Mouse (Mus musculus): Measurements from ENCODE around the gene Mmp25.

The Mmp25 gene

DNA sequence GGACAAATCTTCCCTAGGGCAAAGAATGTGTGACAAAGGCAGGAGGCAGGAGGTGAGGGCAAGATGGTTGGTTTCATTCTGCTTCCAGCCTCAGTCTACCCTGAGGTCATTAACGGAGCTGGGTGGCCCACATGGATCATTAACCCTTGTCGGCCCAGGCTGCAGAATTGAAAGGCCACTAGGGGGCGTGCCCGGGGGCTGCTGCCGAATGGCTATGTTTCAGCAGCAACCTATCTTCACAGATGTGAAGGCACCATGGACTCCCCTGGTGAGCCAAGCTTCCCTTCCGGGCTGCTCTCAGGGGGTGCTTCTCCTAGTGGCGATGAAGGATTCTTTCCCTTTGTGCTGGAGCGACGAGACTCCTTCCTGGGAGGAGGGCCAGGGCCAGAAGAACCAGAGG is 16.4 kb upstream of the Mmp25 start:
- no peak for DNase-seq

DNA sequence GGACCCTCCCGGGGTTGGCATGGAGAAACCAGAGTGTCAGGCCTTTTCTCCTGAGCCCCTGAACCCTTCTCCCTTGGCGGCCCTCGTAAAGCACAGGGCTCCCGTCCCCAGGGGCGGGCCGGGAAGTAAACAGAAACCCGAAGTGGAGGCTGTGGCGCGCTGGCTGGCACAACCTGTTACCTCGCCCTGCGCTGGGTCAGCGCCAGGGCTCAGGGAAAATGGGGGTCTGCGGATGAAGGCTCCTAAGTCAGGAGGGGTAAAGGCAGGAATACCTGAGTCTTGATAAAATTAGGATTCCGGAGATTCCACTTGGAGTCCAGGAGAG is 15.8 kb upstream of the Mmp25 start:
- no peak for DNase-seq

DNA sequence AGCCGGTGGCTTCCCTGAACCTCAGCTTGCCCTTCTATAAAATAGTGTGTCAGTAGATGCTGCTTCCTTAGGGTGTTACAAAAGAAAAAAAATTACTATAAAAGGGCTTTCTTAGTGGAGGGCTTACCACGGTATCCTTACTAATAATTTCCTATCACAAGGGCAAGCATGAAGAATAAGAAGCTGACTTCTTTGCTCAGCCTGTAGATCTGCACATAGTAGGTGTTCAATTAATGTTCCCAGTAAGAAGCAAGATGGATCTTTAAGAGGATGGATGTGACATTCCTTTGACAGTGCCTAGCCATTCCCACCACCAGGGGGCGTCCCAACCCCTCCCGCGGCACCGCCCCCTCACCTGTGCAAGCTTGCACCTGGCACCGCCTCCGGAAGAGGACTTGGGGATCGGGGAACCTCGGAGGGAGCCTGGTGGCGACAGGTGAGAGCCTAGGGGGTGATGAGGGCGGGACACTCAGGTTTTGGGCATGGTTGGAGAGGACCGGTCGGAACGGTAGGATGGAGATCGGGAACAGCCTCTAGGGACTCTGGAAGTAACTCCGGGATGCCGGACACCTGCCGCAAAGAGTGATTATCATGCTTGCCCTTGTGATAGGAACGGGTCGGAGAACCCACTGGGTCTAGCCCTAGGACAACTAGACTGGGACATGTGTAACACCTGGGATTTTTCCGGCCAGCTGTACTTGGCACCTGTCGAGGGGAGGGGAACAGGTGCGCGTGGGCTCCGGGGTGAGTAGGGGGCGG is 15.2 kb upstream of the Mmp25 start, which contains the start of gene Bicdl2:
Gene Bicdl2 (plus strand): TSS at position 390 of the 759 bp plus-strand sequence.
- peak; percentile 47 for DNase-seq

GRCm38 (mm10) chr17:23658450-23658849 is 13.4 kb upstream of the Mmp25 start:
- DNase-seq = no peak

GRCm38 (mm10) chr17:23654410-23654809 is 9.3 kb upstream of the Mmp25 start:
- no peak for DNase-seq

DNA sequence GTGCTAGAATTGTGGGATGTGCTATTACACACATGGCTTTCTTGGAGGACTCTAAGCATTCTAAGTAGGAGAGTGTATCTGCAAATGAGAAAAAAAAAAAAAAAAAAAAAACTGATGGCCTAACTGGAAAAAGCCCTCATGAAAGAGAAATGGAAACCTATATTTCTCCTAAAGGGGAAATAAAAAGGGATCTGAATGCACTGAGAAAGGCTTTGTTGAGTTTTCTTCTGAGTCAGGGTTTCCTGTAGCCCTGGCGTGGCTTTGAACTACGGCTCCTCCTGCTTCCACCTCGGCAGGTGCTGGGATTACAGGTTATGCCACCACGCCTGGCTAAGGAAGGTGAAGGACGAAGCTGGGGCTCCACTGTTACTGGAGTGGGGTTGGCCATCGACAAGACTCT is 8.9 kb upstream of the Mmp25 start:
- DNase-seq = no peak

GRCm38 (mm10) chr17:23653324-23653723 is 8.2 kb upstream of the Mmp25 start:
- DNase-seq = no peak

- no peak for DNase-seq
These were observed 6.3 kb upstream of the Mmp25 start for GRCm38 (mm10) chr17:23651363-23651762.

DNA sequence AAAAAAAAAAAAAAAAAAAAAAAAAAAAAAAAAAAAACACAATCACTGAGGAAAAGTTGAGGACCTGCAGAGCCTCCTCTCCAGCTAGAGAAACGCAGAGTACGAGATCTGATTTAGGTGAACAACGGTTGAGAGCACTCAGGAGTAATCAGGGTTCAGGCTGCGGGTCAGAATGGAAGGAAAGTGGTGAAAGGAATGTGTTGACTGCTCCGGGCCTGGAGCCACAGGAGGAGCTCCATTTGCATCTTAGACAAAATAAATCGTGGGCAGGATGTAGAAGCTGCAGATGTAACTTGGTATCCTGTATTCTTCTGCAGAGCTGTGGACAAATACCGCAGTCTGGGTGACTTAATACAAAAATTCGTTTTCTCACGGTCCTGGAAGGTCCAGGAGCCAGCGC is 817 bp upstream of the Mmp25 start:
- no peak for DNase-seq

GRCm38 (mm10) chr17:23631241-23631640 is 13.8 kb downstream of the Mmp25 start:
- no peak for DNase-seq

GRCm38 (mm10) chr17:23630195-23631020 is 14.7 kb downstream of the Mmp25 start:
- peak; percentile 67 for DNase-seq

GRCm38 (mm10) chr17:23627813-23628212 is 17.3 kb downstream of the Mmp25 start:
- DNase-seq = no peak

DNA sequence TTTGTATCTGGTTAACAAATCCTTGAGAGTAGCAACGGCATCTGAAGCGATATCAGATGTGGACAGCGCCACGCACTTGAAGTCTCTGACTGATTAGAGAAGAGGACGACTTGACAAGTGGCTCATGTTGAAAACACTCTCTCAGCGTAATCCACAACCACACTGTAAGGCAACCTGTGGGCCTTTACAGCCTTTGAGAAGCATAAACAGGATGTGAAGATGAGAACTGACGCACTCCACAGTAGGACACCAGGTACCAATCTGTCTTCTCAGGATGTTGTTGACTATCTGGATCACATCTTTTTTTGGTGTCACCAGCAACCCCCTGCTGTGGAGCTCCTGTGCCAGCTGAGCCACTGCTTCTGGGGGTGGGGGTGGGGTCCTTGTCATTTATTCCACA is 24.7 kb downstream of the Mmp25 start:
- DNase-seq = no peak

DNA sequence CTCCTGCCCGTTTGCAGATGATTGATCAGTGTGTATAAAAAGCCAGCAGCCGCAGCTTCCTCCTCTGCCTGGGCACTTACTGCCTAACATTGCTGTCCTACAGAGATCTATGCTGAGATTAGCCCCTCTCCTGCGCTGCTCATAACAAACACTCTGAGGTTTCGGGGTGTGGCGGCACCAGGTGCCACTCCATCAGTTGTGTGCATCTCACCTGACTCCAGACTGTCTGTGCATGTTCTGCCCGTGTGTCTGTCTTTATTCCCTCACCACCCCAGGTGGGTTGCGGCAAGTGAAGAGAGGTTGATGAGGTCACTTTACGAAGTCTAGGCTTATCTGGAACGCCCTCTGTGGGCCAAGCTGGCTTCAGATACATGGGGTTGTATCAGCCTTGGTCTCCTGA is 28.0 kb downstream of the Mmp25 start:
- DNase-seq = no peak

- DNase-seq = peak; percentile 78
These were observed 34.7 kb downstream of the Mmp25 start for GRCm38 (mm10) chr17:23610361-23610800.

- DNase-seq = peak; percentile 74
These were observed 35.5 kb downstream of the Mmp25 start for GRCm38 (mm10) chr17:23609612-23610011.

GRCm38 (mm10) chr17:23605220-23605619 is 39.9 kb downstream of the Mmp25 start:
- no peak for DNase-seq

DNA sequence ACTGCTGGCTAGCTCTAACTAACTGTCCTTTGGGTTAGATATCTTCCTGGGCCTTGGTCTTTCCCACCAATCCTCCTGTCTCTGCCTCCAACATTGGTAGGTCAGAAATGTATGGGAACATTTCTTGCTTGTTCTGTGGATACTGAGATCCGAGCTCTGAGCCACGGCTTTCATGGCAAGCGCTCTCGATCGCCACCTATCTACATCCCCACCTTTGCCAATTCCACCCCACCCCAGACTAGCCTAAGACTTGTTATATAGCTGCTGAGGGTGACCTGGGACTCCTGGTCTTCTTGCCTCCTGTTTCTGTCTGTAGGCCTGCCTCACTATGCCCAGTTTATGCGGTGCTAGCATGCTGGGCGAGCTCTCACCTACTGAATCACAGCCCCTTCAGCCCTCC is 40.7 kb downstream of the Mmp25 start:
- no peak for DNase-seq

DNA sequence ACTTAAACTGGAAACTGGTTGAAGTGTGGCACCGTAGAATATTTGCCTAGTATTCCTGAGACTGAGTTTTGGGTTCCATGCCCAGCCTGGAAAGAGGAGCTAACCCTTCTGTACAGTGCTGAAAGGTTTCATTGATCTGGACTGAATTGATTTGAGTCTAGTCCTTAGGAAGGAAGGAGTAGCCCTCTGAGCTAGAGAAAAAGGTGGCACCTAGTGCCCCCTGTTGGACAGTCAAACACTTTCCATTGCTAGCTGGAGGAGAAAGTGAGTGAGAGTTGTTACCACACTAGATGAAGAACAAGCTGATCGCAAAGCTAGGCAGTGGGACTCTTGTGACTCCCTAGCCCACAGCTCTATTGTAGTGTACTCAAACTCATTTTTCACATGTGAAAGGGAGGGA is 41.5 kb downstream of the Mmp25 start:
- DNase-seq = no peak

DNA sequence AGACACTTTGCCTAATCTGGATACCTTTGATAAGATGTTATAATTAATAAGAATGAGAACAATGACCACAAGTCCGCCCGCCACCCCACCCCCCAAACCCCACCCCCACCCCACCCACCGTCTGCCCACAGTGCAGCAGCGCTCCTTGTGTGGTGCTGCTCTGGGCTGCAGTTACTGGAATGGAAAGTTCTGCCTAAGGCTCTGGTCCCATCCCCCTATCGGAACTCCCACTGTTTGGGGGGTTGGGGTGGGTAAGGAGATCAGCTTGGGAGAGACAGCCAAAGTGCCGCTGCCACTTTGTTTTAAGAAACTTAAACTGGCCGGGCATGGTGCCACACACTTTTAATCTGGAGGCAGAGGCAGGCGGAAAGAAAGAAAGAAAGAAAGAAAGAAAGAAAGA is 42.0 kb downstream of the Mmp25 start:
- no peak for DNase-seq

DNA sequence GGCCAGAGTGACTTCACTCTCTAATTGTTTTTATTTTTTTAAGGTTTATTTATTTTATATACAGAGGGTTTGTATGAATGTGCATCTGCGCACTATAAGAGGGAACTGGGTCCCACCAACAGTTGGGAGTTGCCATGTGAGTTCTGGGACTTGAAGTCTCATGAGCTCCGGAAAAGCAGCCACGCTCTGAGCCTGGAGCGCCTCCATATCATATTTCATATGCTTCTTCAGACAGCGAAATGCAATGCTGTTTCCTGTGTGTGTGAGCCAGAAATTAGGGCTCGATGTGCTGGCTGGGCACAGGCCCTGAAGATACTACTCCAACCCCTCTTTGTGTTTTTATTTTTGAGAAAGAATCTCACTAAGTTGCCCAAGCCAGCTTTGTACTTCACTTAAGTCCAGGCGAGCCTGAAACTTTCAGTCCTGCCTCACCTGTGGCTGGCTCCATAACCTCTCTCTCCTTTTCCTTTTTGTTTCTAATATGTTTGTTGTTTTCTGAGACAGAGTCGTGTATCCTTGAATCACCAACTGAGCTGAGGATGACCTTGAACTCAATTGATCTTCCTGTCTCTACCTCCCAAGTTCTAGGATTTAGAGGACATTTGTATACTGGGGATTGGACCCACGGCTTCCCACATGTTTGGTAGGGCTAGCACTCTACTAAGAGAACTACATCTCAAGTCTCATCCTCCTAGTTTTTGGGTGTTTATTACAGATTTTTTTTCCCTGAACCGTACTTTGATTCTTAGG is 43.1 kb downstream of the Mmp25 start:
- DNase-seq = no peak

DNA sequence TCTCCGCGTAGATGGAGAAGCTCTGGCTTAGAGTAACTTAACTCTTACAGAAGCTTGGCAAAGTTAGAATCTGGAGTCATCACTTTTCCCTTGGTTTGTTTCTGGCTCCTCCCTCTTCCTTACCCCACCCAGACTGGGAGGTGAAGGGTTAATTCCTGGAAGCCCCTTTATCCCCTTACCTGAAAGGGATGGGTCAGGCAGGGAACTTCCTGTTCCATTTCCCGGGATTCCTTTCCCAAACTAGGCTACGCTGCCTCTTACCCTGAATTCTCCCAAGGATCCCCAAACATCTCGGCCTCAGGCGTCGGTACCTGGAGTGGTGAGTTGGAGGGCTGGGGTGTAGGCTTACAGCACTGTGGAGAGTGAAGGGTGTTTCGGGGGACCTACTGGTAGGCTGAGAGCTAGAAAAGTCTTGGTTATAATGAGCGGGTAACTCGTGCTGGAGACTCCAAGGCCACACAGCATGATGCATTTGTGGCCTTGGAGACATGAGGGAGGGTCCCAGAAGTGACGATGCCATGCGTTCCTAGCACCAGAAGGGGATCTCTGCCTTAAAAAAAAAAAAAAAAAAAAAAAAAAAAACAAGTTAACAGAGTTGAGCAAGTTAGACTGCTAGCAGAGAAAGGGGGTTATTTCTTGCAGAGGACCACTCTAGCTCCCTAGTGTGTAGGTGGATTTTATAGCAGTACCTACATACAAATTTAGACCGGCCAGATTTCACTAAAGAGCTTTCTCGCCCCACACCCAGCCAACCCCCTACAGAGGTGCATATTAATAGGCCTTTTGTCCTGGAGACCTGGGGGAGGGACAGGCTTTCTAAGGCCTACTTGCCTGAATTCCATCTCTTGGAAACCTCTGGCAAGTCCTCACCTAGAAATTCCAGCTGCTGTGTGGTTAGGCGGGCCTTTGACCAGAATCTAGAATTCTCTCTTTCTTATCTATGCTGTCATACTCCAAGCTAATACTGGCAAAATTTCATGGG is 44.1 kb downstream of the Mmp25 start, which contains the start of gene Zscan10:
Gene Zscan10 (plus strand): TSS at position 216 of the 982 bp plus-strand sequence.
- no peak for DNase-seq
